Mouse (Mus musculus) limb, embryonic 15.5 days (tissue): ENCODE measurements around the gene Col16a1. TPM values are rescaled to one million over a fixed set of nuclear protein-coding genes. Genes with fewer than 3 reads are reported as not detected.
A peak's percentile ranks its signal among the peaks of the same experiment; 100 is the strongest.

Source experiments
- ATAC-seq: fragments of 200-750 bp; cut with Nextera tagmentation; 2 replicates; pipeline ENCODE4 v1.8.0; 2017; ENCODE audit warnings: low read depth, moderate TSS enrichment; ENCODE audit not compliant: insufficient number of reproducible peaks, low FRiP score, low TSS enrichment
- H3K27ac ChIP-seq: fragments of 300-500 bp; sonication (generic); 2 replicates; pipeline ENCODE4 v1.5.1; 2015; ENCODE audit warnings: moderate library complexity, mild to moderate bottlenecking, inconsistent platforms
- H3K27me3 ChIP-seq: fragments of 300-500 bp; sonication (generic); 2 replicates; pipeline ENCODE4 v1.6.1; 2015; ENCODE audit warnings: inconsistent platforms
- H3K36me3 ChIP-seq: fragments of 300-500 bp; sonication (generic); 2 replicates; pipeline ENCODE4 v1.6.1; 2015; ENCODE audit warnings: inconsistent platforms
- H3K4me1 ChIP-seq: fragments of 300-500 bp; sonication (generic); 2 replicates; pipeline ENCODE4 v1.6.1; 2015; ENCODE audit warnings: inconsistent platforms
- H3K4me2 ChIP-seq: fragments of 300-500 bp; sonication (generic); 2 replicates; pipeline ENCODE4 v1.6.1; 2015; ENCODE audit warnings: mild to moderate bottlenecking, inconsistent platforms
- H3K4me3 ChIP-seq: fragments of 300-500 bp; sonication (generic); 2 replicates; pipeline ENCODE4 v1.5.1; 2015; ENCODE audit warnings: mild to moderate bottlenecking, inconsistent platforms
- H3K9ac ChIP-seq: fragments of 300-500 bp; sonication (generic); 2 replicates; pipeline ENCODE4 v1.6.1; 2015; ENCODE audit warnings: inconsistent platforms
- H3K9me3 ChIP-seq: fragments of 300-500 bp; sonication (generic); 2 replicates; pipeline ENCODE4 v1.6.1; 2016; ENCODE audit warnings: inconsistent platforms
- WGBS: fragments of 180-500 bp; shearing (Covaris S2); methylation state at CpG from one replicate; pipeline ENCODE4 v1.1.7; 2015; 5-methylcytosine and 5-hydroxymethylcytosine counted together
- polyA plus RNA-seq: library from polyadenylated mRNA; unstranded; fragments of >200 nt; fragmentation: Nextera tagmentation; extraction: Ambion mirVana; gene quantifications from 2 replicates; pipeline ENCODE4 v1.2.1, GENCODE M21; 2015

The Col16a1 gene
- polyA plus RNA-seq, 1 experiment from 2014 or later = 175 TPM

- H3K4me1 ChIP-seq = peaks cover 73% of the 10 kb centered on the region
Measured at GRCm38 (mm10) chr4:130050056-130050824, 2.6 kb downstream of the Col16a1 start.

GRCm38 (mm10) chr4:130052283-130052682 lies 4.6 kb downstream of the Col16a1 start:
- Histone ChIP-seq H3K9ac (no peak overlapping the region), H3K27me3 (no peaks in the 10 kb centered on the region), H3K4me3 (no peak overlapping the region), H3K36me3 (peaks cover 41% of the 10 kb centered on the region), H3K4me2 (no peak overlapping the region), H3K9me3 (no peaks in the 10 kb centered on the region), H3K27ac (no peak overlapping the region), H3K4me1 (peaks cover 69% of the 10 kb centered on the region)
- WGBS = 92% methylated on average over 3 of the region's 3 CpGs
- ATAC-seq = no peak

More at GRCm38 (mm10) chr4:130050056-130050824, 2.6 kb downstream of the Col16a1 start:
- Histone ChIP-seq H3K36me3 (peaks cover 32% of the 10 kb centered on the region), H3K4me3 (peak overlapping the region; percentile 53), H3K9ac (no peak overlapping the region), H3K27ac (peak overlapping the region; percentile 66), H3K4me2 (peak overlapping the region; percentile 73), H3K9me3 (no peaks in the 10 kb centered on the region), H3K27me3 (no peaks in the 10 kb centered on the region)
- no peak for ATAC-seq
- WGBS = 68% methylated on average over 8 of the region's 8 CpGs

GRCm38 (mm10) chr4:130053111-130053510 lies 5.5 kb downstream of the Col16a1 start:
- Histone ChIP-seq H3K4me3 (no peak overlapping the region), H3K4me1 (peaks cover 62% of the 10 kb centered on the region), H3K27ac (no peak overlapping the region), H3K27me3 (no peaks in the 10 kb centered on the region), H3K9ac (no peak overlapping the region), H3K36me3 (peaks cover 44% of the 10 kb centered on the region), H3K9me3 (no peaks in the 10 kb centered on the region), H3K4me2 (no peak overlapping the region)
- ATAC-seq = no peak
- WGBS = 86% methylated on average over 9 of the region's 9 CpGs

- ATAC-seq = no peak
- H3K9ac ChIP-seq = no peak overlapping the region
- no peaks in the 10 kb centered on the region for H3K9me3 ChIP-seq
- H3K4me3 ChIP-seq = no peak overlapping the region
- H3K4me1 ChIP-seq = peaks cover 46% of the 10 kb centered on the region
- peak overlapping the region; percentile 81 for H3K27ac ChIP-seq
- no peaks in the 10 kb centered on the region for H3K27me3 ChIP-seq
- no peak overlapping the region for H3K4me2 ChIP-seq
- 50% methylated on average over 1 of the region's 1 CpGs for WGBS
- H3K36me3 ChIP-seq = peaks cover 61% of the 10 kb centered on the region
Measured at GRCm38 (mm10) chr4:130054727-130055126, 7.1 kb downstream of the Col16a1 start.

GRCm38 (mm10) chr4:130055160-130056010 lies 7.7 kb downstream of the Col16a1 start:
- Histone ChIP-seq H3K36me3 (peaks cover 67% of the 10 kb centered on the region), H3K4me1 (peaks cover 40% of the 10 kb centered on the region)
- WGBS = 70% methylated on average over 14 of the region's 14 CpGs

GRCm38 (mm10) chr4:130056011-130056322 lies 8.3 kb downstream of the Col16a1 start:
- no peak overlapping the region for H3K4me3 ChIP-seq
- H3K4me2 ChIP-seq = no peak overlapping the region
- peaks cover 34% of the 10 kb centered on the region for H3K4me1 ChIP-seq
- ATAC-seq = peak; percentile 25; the same call in 1 of the 2 replicates
- 65% methylated on average over 3 of the region's 3 CpGs for WGBS
- no peak overlapping the region for H3K9ac ChIP-seq
- H3K27me3 ChIP-seq = no peaks in the 10 kb centered on the region
- no peaks in the 10 kb centered on the region for H3K9me3 ChIP-seq
- H3K27ac ChIP-seq = peak overlapping the region; percentile 81
- H3K36me3 ChIP-seq = peaks cover 70% of the 10 kb centered on the region

More at GRCm38 (mm10) chr4:130055160-130056010, 7.7 kb downstream of the Col16a1 start:
- Histone ChIP-seq H3K4me3 (no peak overlapping the region), H3K4me2 (no peak overlapping the region), H3K27me3 (no peaks in the 10 kb centered on the region), H3K9me3 (no peaks in the 10 kb centered on the region), H3K27ac (peak overlapping the region; percentile 81), H3K9ac (0 out of 2 replicates have a peak overlapping the region, but pooled peaks have one; percentile 7)
- no peak; the same call in 1 of the 2 replicates for ATAC-seq

GRCm38 (mm10) chr4:130056471-130056870 lies 8.8 kb downstream of the Col16a1 start:
- H3K27me3 ChIP-seq = no peaks in the 10 kb centered on the region
- H3K27ac ChIP-seq = peak overlapping the region; percentile 81; the same call in 1 of the 2 replicates
- H3K4me3 ChIP-seq = no peak overlapping the region
- H3K9ac ChIP-seq = no peak overlapping the region
- no peak for ATAC-seq
- peaks cover 71% of the 10 kb centered on the region for H3K36me3 ChIP-seq
- peaks cover 31% of the 10 kb centered on the region for H3K4me1 ChIP-seq
- H3K9me3 ChIP-seq = no peaks in the 10 kb centered on the region
- no peak overlapping the region for H3K4me2 ChIP-seq
- whole genome bisulfite sequencing = 58% methylated on average over 3 of the region's 3 CpGs

GRCm38 (mm10) chr4:130060937-130061336 lies 13.3 kb downstream of the Col16a1 start:
- ATAC-seq = no peak
- Histone ChIP-seq H3K27me3 (no peaks in the 10 kb centered on the region), H3K4me3 (no peak overlapping the region), H3K4me2 (no peak overlapping the region), H3K9ac (no peak overlapping the region), H3K27ac (no peak overlapping the region), H3K9me3 (no peaks in the 10 kb centered on the region), H3K36me3 (peaks cover 75% of the 10 kb centered on the region), H3K4me1 (peaks cover 13% of the 10 kb centered on the region)

GRCm38 (mm10) chr4:130063191-130063590 lies 15.6 kb downstream of the Col16a1 start:
- H3K4me3 ChIP-seq = no peak overlapping the region
- H3K27me3 ChIP-seq = no peaks in the 10 kb centered on the region
- H3K9me3 ChIP-seq = no peaks in the 10 kb centered on the region
- H3K9ac ChIP-seq = no peak overlapping the region
- H3K36me3 ChIP-seq = peaks cover 65% of the 10 kb centered on the region
- no peak for ATAC-seq
- H3K4me2 ChIP-seq = no peak overlapping the region
- 50% methylated on average over 7 of the region's 7 CpGs for WGBS
- no peaks in the 10 kb centered on the region; the same call in 1 of the 2 replicates for H3K4me1 ChIP-seq
- no peak overlapping the region for H3K27ac ChIP-seq

- H3K9me3 ChIP-seq = no peaks in the 10 kb centered on the region
- H3K27ac ChIP-seq = no peak overlapping the region
- H3K4me2 ChIP-seq = no peak overlapping the region
- no peak for ATAC-seq
- H3K36me3 ChIP-seq = peaks cover 49% of the 10 kb centered on the region
- H3K4me3 ChIP-seq = no peak overlapping the region
- H3K4me1 ChIP-seq = no peaks in the 10 kb centered on the region; the same call in 1 of the 2 replicates
- 15% methylated on average over 8 of the region's 8 CpGs for whole genome bisulfite sequencing
- H3K9ac ChIP-seq = no peak overlapping the region
- H3K27me3 ChIP-seq = no peaks in the 10 kb centered on the region
Measured at GRCm38 (mm10) chr4:130066816-130067215, 19.2 kb downstream of the Col16a1 start.

- ATAC-seq = no peak
Measured at GRCm38 (mm10) chr4:130070523-130070922, 22.9 kb downstream of the Col16a1 start.

GRCm38 (mm10) chr4:130071758-130072157 lies 24.1 kb downstream of the Col16a1 start:
- WGBS = 83% methylated on average over 2 of the region's 2 CpGs
- no peak overlapping the region for H3K4me3 ChIP-seq
- no peak for ATAC-seq
- no peak overlapping the region for H3K4me2 ChIP-seq
- peaks cover 54% of the 10 kb centered on the region for H3K36me3 ChIP-seq
- H3K27me3 ChIP-seq = no peaks in the 10 kb centered on the region
- H3K4me1 ChIP-seq = peaks cover 1% of the 10 kb centered on the region
- H3K9ac ChIP-seq = no peak overlapping the region
- no peak overlapping the region for H3K27ac ChIP-seq
- no peaks in the 10 kb centered on the region for H3K9me3 ChIP-seq

More at GRCm38 (mm10) chr4:130070523-130070922, 22.9 kb downstream of the Col16a1 start:
- Histone ChIP-seq H3K27me3 (no peaks in the 10 kb centered on the region), H3K27ac (0 out of 2 replicates have a peak overlapping the region, but pooled peaks have one; percentile 4), H3K9me3 (no peaks in the 10 kb centered on the region), H3K4me3 (no peak overlapping the region), H3K9ac (no peak overlapping the region), H3K4me2 (no peak overlapping the region), H3K4me1 (no peaks in the 10 kb centered on the region; the same call in 1 of the 2 replicates), H3K36me3 (peaks cover 58% of the 10 kb centered on the region)
- 49% methylated on average over 3 of the region's 3 CpGs for WGBS
